Mouse (Mus musculus) ovary, adult 18-20 months (tissue): ENCODE measurements around the gene Lgals12.

Experiments
- DNase-seq: peaks from one replicate; pipeline ENCODE4 v3.0.0; 2022; ENCODE audit warnings: low spot score, mixed read lengths

The Lgals12 gene

DNA sequence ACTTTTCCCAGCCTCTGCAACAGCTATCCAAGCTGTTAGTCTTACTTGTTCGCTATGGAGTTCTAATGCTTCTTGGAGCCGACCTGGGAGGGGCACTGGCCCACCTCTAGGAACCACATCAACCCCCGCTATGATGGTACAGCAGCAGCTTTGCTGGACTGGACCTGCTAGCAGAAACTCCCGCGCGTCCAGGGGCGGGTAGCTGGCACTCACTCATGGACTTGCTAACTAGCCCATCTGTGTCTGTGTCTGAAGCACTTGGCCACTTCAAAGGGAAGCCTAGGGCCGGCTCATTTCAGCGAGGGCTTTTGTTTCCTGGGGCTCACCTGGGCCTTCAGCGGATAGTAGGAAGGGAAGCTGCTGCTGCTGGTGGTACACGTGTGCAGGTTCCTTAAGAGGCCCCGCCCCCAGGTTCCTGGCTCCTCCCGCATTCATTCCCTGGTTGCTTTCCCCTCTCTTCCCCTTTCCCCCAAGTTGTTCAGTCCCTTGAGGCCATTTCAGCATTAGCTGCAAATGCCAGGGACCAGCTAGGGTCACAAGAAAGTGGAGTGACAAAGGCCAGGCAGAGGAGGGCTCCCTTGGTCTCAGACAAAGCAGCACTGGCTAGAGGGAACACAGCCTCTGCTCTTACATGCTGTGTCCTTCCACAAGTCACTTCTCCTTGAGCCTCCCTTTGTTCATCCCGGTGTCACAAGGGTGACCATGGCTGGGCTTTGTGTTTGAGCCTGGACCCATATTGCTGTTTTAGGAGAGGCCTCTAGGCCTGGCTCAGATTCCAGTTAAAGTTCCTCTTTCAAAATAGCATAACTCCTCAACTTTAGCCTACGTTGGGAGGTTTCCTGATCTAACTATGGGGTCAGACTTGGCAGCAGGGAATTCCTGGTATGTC lies at the start of gene Lgals12:
Lgals12 (minus strand) TSS at position 393 of the 889 bp plus-strand sequence.
- DNase-seq: no peak

- DNase-seq: no peak
Observed at GRCm38 (mm10) chr19:7648913-7649666, 42.1 kb upstream of the Lgals12 start.

- no peak for DNase-seq
Observed at GRCm38 (mm10) chr19:7633786-7634185, 26.8 kb upstream of the Lgals12 start.

DNA sequence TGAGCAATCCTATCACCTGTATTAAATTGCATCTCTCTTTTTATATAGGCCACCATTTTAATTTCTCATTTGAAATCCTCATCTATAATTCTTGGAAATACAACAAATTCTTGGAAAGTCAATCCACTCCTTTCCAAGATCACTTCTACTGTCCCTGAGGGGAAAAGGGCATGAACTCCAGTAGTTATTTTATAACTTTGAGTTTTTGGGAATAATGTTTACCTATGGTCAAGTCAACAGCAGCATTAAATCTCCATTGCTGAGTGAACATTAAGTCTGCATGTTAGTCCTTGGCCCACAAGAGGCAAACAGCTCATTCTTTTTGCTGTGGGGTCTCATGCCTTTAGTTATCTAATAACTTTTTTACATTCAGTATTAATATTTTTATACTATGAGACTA lies 26.0 kb upstream of the Lgals12 start:
- no peak for DNase-seq

GRCm38 (mm10) chr19:7617696-7618095 lies 10.7 kb upstream of the Lgals12 start:
- peak; percentile 10 for DNase-seq

GRCm38 (mm10) chr19:7617085-7617484 lies 10.1 kb upstream of the Lgals12 start:
- no peak for DNase-seq

GRCm38 (mm10) chr19:7616231-7616930 lies 9.4 kb upstream of the Lgals12 start:
- DNase-seq: no peak

- DNase-seq: no peak
Observed at GRCm38 (mm10) chr19:7613151-7613550, 6.2 kb upstream of the Lgals12 start.

- DNase-seq: no peak
Observed at GRCm38 (mm10) chr19:7611942-7612757, 5.2 kb upstream of the Lgals12 start, which contains the start of gene Hrasls5. Hrasls5 (plus strand) TSS chr19:7612541.

DNA sequence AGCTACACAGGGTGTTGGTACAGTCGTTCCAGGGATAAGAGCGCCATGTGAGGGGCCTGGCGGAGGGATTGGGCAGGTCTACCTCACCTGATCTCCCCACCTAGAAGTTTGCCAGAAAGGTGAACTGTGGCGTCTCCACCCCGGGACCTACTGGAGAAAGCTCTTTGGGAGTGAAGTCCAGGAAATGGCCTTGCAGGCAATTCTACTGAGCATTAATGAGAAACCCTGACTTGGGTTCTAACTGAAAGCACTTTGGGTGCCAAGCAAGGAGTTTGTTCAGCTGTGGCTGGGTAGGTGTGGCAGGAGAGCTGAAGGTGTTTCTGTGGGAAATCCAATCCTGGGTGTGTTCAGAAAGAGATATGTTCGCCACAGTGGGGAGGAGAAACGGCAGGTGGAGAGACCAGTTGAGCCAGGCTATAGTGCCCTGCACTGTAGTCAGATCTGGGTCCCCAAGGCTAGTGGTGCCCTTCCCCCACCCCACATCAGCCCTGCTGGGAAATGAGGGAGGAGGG lies 753 bp upstream of the Lgals12 start:
- DNase-seq: no peak

GRCm38 (mm10) chr19:7605930-7606783 lies 836 bp downstream of the Lgals12 start:
- DNase-seq: no peak

- DNase-seq: no peak
Observed at GRCm38 (mm10) chr19:7605013-7605412, 2.0 kb downstream of the Lgals12 start.

DNA sequence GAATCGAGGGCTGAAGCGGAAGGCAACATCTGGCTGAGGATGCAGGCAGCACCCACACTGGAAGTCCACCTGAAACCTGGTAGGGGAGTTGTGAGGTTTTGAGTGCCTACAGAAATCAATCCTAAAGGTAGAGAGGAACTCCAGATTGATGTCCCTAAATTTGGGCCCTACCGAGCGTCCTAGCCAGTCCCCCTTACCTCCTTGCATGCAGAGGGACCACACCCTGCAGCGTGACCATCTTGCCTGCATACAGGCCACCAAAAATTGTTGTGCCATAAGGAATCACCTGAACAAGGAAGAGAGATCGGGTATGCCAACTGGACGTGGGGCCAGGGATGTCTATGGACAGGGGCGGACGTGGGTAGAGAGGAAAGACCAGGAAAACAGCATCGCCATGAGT lies 2.9 kb downstream of the Lgals12 start:
- DNase-seq: no peak

- no peak for DNase-seq
Observed at GRCm38 (mm10) chr19:7601551-7601950, 5.4 kb downstream of the Lgals12 start.

GRCm38 (mm10) chr19:7598481-7598880 lies 8.5 kb downstream of the Lgals12 start:
- no peak for DNase-seq

- no peak for DNase-seq
Observed at GRCm38 (mm10) chr19:7595534-7595933, 11.5 kb downstream of the Lgals12 start.

DNA sequence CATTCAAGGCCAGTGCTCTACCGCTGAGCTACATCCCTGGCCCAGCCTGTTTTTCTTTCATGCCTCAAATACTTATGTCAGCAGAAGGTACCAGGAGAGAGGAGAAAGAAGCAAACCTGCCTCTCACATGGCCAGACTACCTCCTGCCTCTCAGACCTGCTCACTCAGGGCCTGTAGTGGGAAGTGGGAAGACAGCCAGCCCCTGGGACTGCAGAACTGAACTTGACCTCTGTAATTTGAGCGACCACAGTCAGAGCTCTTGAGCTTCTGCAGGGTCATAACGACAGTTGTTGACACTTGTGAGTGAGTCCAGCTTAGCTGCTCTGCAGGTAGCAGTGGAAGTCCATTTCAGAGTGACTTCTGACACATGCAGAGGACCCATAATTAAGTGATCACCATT lies 15.0 kb downstream of the Lgals12 start:
- no peak for DNase-seq

DNA sequence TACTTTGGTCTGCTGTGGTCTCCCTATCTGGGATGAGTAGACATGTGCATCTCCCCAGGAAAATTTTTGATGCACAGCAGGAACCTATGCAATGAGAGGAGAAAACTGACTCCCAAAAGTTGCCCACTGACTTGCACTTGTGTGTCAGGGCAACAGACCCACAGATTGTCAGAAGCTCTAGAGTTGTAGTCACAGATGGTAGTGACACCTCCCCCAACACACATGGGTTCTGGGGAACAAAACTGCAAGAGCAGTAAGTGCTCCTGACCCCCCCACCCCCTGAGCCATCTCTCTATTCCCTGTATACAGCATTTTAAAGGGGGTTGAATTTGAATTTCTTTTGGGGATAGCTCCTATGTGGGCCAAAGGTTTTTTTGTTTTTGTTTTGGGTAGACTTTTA lies 16.2 kb downstream of the Lgals12 start:
- no peak for DNase-seq

DNA sequence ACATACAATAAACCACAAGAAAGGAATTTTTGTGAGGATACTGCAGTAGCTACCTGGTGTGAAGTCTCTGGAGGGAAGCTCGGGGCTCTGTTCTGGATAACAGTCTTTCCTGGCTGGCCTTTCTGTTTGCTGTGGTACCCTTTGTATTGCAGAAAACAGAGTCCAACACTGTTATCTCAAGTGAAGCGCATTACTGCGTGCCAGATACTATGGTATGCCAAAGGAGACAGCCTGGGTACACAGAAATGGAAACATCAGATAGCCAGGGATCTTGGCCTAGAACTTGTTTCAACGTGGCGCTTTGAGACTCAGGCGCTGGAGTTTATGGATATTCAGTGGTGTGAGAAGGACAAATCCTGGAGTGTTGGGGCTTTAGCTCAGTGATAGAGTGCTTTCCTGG lies 21.2 kb downstream of the Lgals12 start:
- no peak for DNase-seq

- DNase-seq: peak; percentile 41
Observed at GRCm38 (mm10) chr19:7585279-7585678, 21.7 kb downstream of the Lgals12 start.
